8 mouse cellular contexts compared by ENCODE assay signal in genomic region chr6:140853508-140853907, GRCm38 (mm10).
DNase-seq lines count a peak whose midpoint lies in the region; ATAC-seq and TF ChIP-seq lines count a peak whose summit lies in the region.

No protein-coding gene starts in this region.

- no peak for ATAC-seq in hindbrain, embryonic 13.5 days (ENCODE audit: low FRiP score)
- ATAC-seq in inflammation-experienced regulatory T-cells, adult 6 months, result peak; percentile 54
- ATAC-seq in lung, embryonic 14.5 days (ENCODE audit: insufficient read depth), result peak; percentile 27; the same call in 1 of the 2 replicates

- 49% methylated on average over 5 of the region's 5 CpGs for WGBS in hindbrain, embryonic 10.5 days
- 42% methylated on average over 5 of the region's 5 CpGs for WGBS in hindbrain, embryonic 13.5 days
- 47% methylated on average over 5 of the region's 5 CpGs for WGBS in lung, embryonic 14.5 days

- H3K9me3 ChIP-seq in hindbrain, embryonic 10.5 days, result no peaks in the 10 kb centered on the region
- no peaks in the 10 kb centered on the region for H3K9me3 ChIP-seq in hindbrain, embryonic 13.5 days
- no peaks in the 10 kb centered on the region for H3K9me3 ChIP-seq in lung, embryonic 14.5 days (ENCODE audit: low read depth, low read length)

- H3K27ac ChIP-seq in hindbrain, embryonic 10.5 days, result no peak overlapping the region
- H3K27ac ChIP-seq in hindbrain, embryonic 13.5 days, result no peak overlapping the region
- no peak overlapping the region for H3K27ac ChIP-seq in lung, embryonic 14.5 days (ENCODE audit: low read depth)

- peak; percentile 48 for DNase-seq in hindbrain, embryonic 10.5 days (ENCODE audit: low spot score)
- DNase-seq in 3134 (ENCODE audit: extremely low read depth, insufficient read length, low spot score) (peak; percentile 18), NIH3T3 (ENCODE audit: low read depth) (peak; percentile 62)
- peak; percentile 36 for DNase-seq in cerebellum, adult 9-11 months
- peak; percentile 93 for DNase-seq in lung, embryonic 14.5 days
- peak; percentile 71 for DNase-seq in thymus, postnatal 4 days

- peak; percentile 73 for TF ChIP-seq CTCF in lung, embryonic 14.5 days (IDR thresholded peaks at IDR 0.05; ENCODE audit: low read depth)

- no peaks in the 10 kb centered on the region for H3K27me3 ChIP-seq in hindbrain, embryonic 10.5 days (ENCODE audit: insufficient read depth, poor library complexity, severe bottlenecking)
- no peaks in the 10 kb centered on the region for H3K27me3 ChIP-seq in hindbrain, embryonic 13.5 days
- no peaks in the 10 kb centered on the region for H3K27me3 ChIP-seq in lung, embryonic 14.5 days (ENCODE audit: insufficient read depth, low read length)

- peaks cover 34% of the 10 kb centered on the region for H3K4me1 ChIP-seq in hindbrain, embryonic 10.5 days (replicated peaks)
- peaks cover 17% of the 10 kb centered on the region for H3K4me1 ChIP-seq in hindbrain, embryonic 13.5 days (replicated peaks)
- peaks cover 5% of the 10 kb centered on the region; the same call in 1 of the 2 replicates for H3K4me1 ChIP-seq in lung, embryonic 14.5 days (ENCODE audit: insufficient read depth)

- H3K4me2 ChIP-seq in hindbrain, embryonic 13.5 days, result no peak overlapping the region
- no peak overlapping the region for H3K4me2 ChIP-seq in lung, embryonic 14.5 days

- H3K4me3 ChIP-seq in hindbrain, embryonic 10.5 days, result no peak overlapping the region
- H3K4me3 ChIP-seq in hindbrain, embryonic 13.5 days, result no peak overlapping the region
- H3K4me3 ChIP-seq in lung, embryonic 14.5 days (ENCODE audit: low read depth, low read length), result no peak overlapping the region

- no peak overlapping the region for H3K9ac ChIP-seq in hindbrain, embryonic 13.5 days
- H3K9ac ChIP-seq in lung, embryonic 14.5 days, result no peak overlapping the region

- H3K36me3 ChIP-seq in hindbrain, embryonic 10.5 days, result no peaks in the 10 kb centered on the region
- H3K36me3 ChIP-seq in hindbrain, embryonic 13.5 days, result no peaks in the 10 kb centered on the region
- no peaks in the 10 kb centered on the region for H3K36me3 ChIP-seq in lung, embryonic 14.5 days (ENCODE audit: insufficient read depth)

Comparison
In these comparisons a context has a peak if more than half of its experiments do, and no peak if none do; other contexts are left out.
1. DNase-seq: peak in every context shown above with its lines; median percentile 93 in lung, embryonic 14.5 days; 71 in thymus, postnatal 4 days; 62 in NIH3T3; 48 in hindbrain, embryonic 10.5 days; 36 in cerebellum, adult 9-11 months; 18 in 3134.